Mouse (Mus musculus): ENCODE data around the gene Faf2.

DNA sequence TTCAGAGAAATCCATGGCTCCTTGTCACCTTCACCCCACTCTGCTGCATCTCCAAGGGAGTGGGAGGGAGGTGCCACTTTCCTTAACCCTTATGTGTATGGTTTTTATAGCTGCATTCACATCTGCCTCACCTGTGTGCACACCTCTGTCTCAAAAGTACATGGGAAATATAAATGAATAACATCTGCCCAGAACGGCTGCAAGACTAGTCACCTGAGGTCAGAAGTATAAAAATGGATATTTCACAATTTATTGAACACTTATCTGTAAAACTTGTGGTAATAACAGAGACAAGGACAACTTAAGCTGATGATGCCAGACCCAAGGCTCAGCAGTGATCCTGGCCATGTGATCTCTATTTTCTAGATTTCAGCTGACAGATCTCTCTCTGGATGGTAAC is 42.9 kb downstream of the Faf2 start:
- no peak for TF ChIP-seq CTCF (conservative IDR thresholded peaks at IDR 0.05; ENCODE audit: insufficient read depth, insufficient read length, low read depth, low read length)
- TF ChIP-seq POLR2A (IDR thresholded peaks at IDR 0.05; ENCODE audit: low read depth, low read length): no peak
